Mouse (Mus musculus): ENCODE results near the gene Pkn3. TPM values are rescaled to one million over a fixed set of nuclear protein-coding genes. Genes with fewer than 3 reads are reported as not detected.
A peak's percentile ranks its signal among the peaks of the same experiment; 100 is the strongest.
"Not testable (repeated sequence)": the region's sequence is repeated elsewhere in the genome, so short reads cannot be mapped to it uniquely, and the experiment has no call there.

Gene Pkn3
- total RNA-seq, 4 experiments from 2014 or later = 9.0 to 11.2 (median 10.1) TPM

- DNase-seq (ENCODE audit: low spot score) = peak; percentile 38
Observed at GRCm38 (mm10) chr2:30095882-30096527, 18.5 kb downstream of the Pkn3 start.

GRCm38 (mm10) chr2:30100214-30100613, 22.7 kb downstream of the Pkn3 start:
- DNase-seq (ENCODE audit: low spot score) = no peak

DNA sequence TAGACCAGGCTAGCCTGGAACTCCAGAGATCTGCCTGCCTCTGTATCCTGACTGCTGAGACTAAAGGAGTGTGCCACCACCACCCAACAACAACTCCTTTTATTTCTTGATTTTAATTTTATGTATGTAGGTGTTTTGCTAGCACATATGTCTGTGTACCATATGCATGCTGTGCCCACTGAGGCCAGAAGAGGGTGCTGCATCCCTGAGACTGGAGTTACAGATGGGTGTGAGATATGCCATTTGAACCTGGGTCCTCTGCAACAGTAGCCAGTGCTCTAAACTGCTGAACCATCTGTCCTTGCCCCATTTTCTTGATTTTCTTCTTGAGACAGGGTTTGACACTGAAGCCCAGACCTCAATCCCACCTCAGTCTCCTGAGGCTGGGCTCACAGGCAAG, 28.9 kb downstream of the Pkn3 start:
- peak; percentile 34 for DNase-seq (ENCODE audit: low spot score)

- no peak for DNase-seq (ENCODE audit: low spot score)
Observed at GRCm38 (mm10) chr2:30107646-30108045, 30.2 kb downstream of the Pkn3 start.

DNA sequence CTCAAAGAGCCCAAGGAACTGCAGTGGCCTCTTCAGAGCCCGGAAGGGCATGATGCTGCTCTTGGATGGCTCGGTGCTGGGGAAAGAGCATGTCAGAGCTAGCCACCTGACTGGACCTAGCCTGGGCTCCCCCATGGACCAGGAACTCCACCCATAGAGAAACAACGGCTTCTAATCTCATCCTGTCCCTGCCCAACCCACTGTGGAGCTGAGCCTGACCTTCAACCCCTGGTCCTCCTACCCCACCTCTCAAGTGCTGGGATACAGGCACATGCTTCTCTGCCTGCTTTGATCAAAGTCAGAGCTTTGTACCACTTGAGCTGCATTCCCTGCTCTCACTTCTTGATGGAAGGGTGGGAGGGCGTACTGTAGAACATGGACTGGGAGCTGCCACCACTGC, 30.8 kb downstream of the Pkn3 start:
- no peak for DNase-seq (ENCODE audit: low spot score)

DNA sequence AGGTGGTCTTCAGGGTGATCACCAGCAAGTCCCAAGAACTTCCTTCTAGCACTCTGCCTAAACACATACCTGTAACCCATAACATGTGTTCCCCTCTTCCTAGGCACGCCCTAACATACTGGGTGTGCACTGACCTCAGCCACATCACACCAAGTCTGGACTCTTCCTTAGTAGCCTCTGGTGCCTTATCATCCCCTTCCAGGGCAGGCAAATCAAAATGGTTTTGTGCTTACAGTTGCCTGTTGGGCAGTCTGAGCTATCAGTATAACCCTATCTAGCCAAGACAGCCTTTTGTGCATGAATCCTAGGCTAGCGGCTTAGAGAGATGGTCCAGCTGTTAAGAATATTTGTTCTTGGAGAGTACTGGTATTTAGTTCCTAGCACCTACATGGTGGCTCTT, 34.0 kb downstream of the Pkn3 start:
- no peak for DNase-seq (ENCODE audit: low spot score)

- DNase-seq (ENCODE audit: low spot score) = no peak
Observed at GRCm38 (mm10) chr2:30112564-30112963, 35.1 kb downstream of the Pkn3 start.

DNA sequence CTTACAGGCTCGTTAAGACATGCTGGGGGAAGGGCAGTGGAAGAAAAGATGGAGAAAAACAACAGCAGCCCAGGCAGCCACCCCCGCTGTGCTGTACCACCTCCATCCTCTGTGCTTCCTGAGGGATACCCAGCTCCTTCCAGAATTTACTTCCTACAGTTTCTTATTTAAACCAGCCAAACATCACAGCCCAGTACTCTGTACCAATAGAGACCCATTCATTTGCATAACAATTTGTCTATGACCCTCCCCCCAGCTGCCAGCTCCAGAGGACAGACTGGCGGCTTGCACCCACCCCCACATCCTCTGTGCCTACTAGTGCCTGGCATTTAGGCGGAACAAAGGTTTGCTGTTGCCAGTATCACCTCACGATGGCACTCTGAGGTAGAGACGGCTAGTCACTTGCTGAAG, 42.2 kb downstream of the Pkn3 start:
- no peak for DNase-seq (ENCODE audit: low spot score)

GRCm38 (mm10) chr2:30120269-30120668, 42.8 kb downstream of the Pkn3 start:
- no peak for DNase-seq (ENCODE audit: low spot score)

DNA sequence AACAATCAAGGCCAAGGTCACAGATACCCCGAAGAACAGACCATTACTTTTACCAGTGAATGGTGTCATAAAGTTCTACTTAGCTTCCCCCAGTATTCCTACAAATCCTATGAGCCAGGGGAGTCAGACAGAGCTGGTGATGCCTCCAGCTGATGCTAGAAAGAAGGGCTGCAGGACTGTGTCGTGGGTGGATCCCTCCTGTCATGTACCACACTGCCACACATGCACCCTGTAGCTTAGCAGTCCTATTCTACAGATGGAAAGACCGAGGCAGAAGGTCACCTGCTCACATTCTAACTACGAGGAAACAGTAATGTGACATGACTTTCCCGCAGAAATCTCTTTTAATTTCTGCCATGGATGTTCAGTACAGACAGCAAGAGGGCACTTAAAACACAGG, 45.3 kb downstream of the Pkn3 start:
- DNase-seq (ENCODE audit: low spot score) = no peak

DNA sequence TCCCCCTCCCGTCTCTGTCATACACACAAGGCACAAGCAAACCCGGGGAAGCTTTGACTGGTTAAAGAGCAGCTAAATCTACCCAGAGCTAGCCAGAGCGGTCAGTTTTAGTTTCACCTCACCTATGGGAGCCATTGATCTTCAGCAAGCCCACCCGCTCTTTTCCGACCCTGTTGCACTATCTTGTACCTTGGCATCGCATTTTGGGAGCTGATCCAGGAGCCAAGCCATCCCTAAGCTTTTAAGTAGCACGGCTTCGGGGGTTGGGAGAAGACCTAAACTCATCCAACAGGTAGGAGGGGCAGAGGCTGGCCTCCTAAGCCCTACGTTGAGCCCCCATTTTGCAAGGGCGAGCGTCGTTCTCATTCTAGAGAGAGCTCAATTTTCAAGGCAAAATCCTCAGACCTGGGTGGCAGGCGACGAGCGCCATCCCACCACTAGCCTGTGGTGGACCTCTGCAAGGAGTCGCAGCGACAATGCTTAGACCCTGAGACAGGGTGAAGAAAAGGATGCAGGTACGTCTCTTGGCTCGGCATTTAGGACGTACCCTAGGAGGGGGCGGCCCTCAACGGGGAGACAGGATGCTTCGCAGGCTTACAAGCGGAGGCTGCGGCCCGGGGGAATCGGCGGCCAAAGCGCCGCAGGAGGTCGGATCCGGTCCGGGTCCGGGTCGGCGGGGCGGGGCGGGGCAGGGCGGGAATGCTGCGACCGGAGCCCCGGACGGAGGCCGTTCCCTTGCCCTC, 46.4 kb downstream of the Pkn3 start:
- no peak for DNase-seq (ENCODE audit: low spot score)

GRCm38 (mm10) chr2:30124472-30125274, 47.2 kb downstream of the Pkn3 start, which contains the start of gene Zer1:
Zer1 (minus strand) TSS chr2:30124585.
- peak; percentile 97 for DNase-seq (ENCODE audit: low spot score)

DNA sequence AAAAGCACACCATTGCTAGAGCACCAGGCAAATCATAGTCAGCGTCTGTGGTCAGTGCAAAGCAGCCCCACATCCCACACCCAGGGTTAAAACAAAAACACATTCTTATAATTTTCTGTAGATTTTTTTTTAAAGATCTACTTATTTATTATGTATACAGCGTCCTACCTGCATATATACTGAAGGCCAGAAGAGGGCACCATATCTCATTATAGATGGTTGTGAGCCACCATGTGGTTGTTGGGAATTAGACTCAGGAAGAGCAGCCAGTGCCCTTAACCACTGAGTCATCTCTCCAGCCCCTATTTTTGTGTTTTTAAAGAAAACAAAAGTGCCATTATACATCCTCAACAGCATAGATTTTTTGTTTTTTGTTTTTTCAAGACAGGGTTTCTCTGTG, 51.3 kb downstream of the Pkn3 start:
- peak; percentile 38 for DNase-seq (ENCODE audit: low spot score)

- DNase-seq (ENCODE audit: low spot score) = no peak
Observed at GRCm38 (mm10) chr2:30130156-30130555, 52.7 kb downstream of the Pkn3 start.

- DNase-seq (ENCODE audit: low spot score) = not testable (repeated sequence)
Observed at GRCm38 (mm10) chr2:30131240-30131639, 53.8 kb downstream of the Pkn3 start.

GRCm38 (mm10) chr2:30132801-30133612, 55.5 kb downstream of the Pkn3 start:
- peak; percentile 40 for DNase-seq (ENCODE audit: low spot score)

DNA sequence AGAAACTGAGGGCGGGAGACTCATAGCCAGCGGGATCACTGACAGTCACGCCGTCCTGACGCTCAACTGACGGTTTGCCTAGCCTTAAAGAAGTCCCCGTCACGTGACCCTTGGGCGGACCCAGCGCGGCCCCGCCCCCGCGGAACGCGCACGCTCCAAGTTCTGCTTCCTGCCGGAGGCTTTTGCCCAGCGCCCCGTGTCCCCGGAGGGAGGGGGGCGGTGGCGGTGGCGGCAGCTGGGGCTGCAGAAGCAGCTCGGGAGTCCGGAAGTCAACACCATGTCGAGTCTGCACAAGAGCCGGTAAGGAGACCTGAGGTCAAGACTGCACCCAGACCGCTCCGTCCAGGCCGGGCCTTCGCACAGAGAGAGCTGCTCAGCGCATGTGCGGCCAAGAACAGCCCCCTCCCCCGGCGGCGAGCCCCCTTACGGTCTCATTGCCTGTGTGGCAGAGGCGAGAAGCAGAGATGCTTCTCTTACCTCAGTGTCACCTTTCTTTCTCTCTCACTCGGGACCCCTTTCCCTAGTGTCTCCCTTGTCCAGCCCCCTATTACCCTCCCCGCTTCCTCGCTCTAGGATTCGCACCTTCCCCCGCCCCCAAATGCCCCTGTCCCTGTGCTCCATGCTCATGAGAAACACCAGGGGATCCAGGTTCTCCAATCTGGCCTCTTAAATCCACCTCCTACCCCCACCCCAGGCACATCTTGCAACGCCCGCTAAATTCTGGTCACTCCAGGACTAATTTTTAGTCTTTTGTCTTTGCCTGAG, 56.3 kb downstream of the Pkn3 start, which contains the start of gene Tbc1d13:
Gene Tbc1d13 (plus strand): TSS at position 134 of the 765 bp plus-strand sequence.
- DNase-seq (ENCODE audit: low spot score) = peak; percentile 99

- no peak for DNase-seq (ENCODE audit: low spot score)
Observed at GRCm38 (mm10) chr2:30134378-30134711, 56.9 kb downstream of the Pkn3 start.

DNA sequence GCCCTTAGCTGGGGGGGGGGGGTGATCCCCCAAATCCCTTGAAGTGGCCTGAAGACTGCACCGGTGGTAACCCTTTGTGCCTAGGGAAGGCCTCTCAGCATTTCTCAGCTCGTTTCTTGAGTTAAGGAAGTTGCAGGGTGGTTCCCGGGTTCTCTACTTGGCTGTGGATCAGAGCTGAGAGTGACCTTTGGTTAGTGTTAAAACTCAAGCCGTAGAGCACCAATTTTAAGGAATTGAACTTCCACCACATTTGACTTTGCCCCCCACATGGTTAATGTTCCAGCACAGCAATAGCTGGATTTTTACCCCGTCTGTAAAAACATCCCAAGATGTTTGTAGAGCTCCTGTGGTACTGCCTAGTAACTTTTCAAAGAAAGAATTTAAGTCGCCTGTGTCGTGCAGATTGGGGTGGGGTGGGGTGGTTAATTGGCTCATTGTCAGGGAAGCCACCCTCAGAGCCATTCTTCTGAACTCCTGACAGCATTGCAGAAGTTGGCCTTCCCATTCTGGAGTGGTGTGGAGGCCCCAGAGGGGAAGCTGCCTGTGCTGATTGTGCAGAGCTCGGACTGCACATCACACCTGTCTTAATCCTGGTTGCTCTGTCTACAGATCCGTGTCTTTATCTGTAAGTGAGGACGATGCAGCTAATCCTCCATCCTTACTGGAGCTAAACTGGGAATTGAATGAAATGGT, 57.6 kb downstream of the Pkn3 start:
- no peak for DNase-seq (ENCODE audit: low spot score)

DNA sequence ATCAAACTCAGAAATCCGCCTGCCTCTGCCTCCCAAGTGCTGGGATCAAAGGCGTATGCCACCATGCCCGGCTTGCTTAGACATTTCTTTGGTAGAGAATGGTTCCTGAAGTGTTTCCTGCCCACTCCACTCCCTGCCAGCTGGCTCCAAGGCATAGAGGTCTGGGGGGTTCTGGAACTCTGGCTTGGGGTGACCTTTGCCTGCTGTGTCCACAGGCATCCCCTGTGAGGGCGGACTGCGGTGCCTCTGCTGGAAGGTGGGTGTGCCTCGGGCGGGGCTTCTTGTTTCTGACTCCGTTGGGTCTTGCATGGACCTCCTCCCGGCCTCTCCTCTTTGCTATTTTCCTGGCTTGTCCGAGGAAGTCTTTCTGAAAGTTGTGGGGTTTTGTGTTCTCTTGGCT, 59.0 kb downstream of the Pkn3 start:
- no peak for DNase-seq (ENCODE audit: low spot score)

All from heart, adult 8-10 months (tissue).